Mouse (Mus musculus) lung, embryonic 14.5 days (tissue): Measurements from ENCODE around the gene Slc30a4. TPM values are rescaled to one million over a fixed set of nuclear protein-coding genes. Genes with fewer than 3 reads are reported as not detected.

Experiments
- ATAC-seq: fragments of 200-750 bp; cut with Nextera tagmentation; 2 replicates; pipeline ENCODE4 v1.8.0; 2017; ENCODE audit warnings: mild to moderate bottlenecking, moderate TSS enrichment, moderate library complexity; ENCODE audit not compliant: insufficient read depth
- DNase-seq: peaks from one replicate; pipeline ENCODE4 v3.0.0-alpha.2; 2015
- H3K27ac ChIP-seq: fragments of 300-500 bp; sonication (generic); 2 replicates; pipeline ENCODE4 v1.5.1; 2014; ENCODE audit warnings: low read depth, mild to moderate bottlenecking, moderate library complexity
- H3K27me3 ChIP-seq: fragments of 300-500 bp; sonication (generic); 2 replicates; pipeline ENCODE4 v1.6.1; 2014; ENCODE audit warnings: low read length, control low read depth; ENCODE audit not compliant: insufficient read depth
- H3K36me3 ChIP-seq: fragments of 300-500 bp; sonication (generic); 2 replicates; pipeline ENCODE4 v1.6.1; 2014; ENCODE audit warnings: control low read depth; ENCODE audit not compliant: insufficient read depth
- H3K4me1 ChIP-seq: fragments of 300-500 bp; sonication (generic); 2 replicates; pipeline ENCODE4 v1.6.1; 2014; ENCODE audit warnings: antibody characterized with exemption, control low read depth; ENCODE audit not compliant: insufficient read depth
- H3K4me2 ChIP-seq: fragments of 300-500 bp; sonication (generic); 2 replicates; pipeline ENCODE4 v1.6.1; 2014; ENCODE audit warnings: mild to moderate bottlenecking
- H3K4me3 ChIP-seq: fragments of 300-500 bp; sonication (generic); 2 replicates; pipeline ENCODE4 v1.5.1; 2014; ENCODE audit warnings: low read depth, low read length
- H3K9ac ChIP-seq: fragments of 300-500 bp; sonication (generic); 2 replicates; pipeline ENCODE4 v1.6.1; 2014
- H3K9me3 ChIP-seq: fragments of 300-500 bp; sonication (generic); 2 replicates; pipeline ENCODE4 v1.6.1; 2016; ENCODE audit warnings: low read depth, low read length, control low read depth
- CTCF ChIP-seq: IDR thresholded peaks from 2 replicates; pipeline ENCODE4 v1.5.1; 2016; ENCODE audit warnings: antibody characterized with exemption, low read depth
- WGBS: fragments of 180-500 bp; shearing (Covaris S2); extraction: QIAGEN DNeasy Blood & Tissue Kit; methylation state at CpG from one replicate; pipeline ENCODE4 v1.1.7; 2014; 5-methylcytosine and 5-hydroxymethylcytosine counted together
- polyA plus RNA-seq: library from polyadenylated mRNA; unstranded; fragments of >200 nt; fragmentation: Nextera tagmentation; extraction: Ambion mirVana; gene quantifications from 2 replicates; pipeline ENCODE4 v1.2.1, GENCODE M21; 2014

Gene Slc30a4
- polyA plus RNA-seq, 1 experiment from 2014 or later = 11.1 TPM

DNA sequence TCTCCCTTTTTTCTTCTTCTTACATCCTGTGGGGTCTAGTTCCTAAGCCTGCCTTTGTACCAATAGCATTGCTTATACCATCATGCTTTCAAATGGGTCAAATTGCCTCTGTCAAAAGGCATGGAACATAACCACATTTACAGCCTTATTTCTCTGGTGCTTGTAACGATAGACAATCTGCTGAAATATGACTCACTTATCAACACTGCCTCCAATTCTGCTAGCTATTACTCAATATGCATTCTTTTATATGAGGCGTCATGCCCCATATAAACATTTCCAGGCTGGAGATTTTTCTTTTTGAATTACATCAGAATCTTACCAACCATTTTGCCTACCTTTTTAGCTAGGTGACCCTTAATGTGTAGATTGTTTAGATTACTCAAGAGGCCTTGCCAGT lies 2.1 kb upstream of the Slc30a4 start:
- DNase-seq = no peak
- H3K4me1 ChIP-seq = 0 out of 2 replicates have a peak, but pooled peaks cover 4% of the 10 kb centered on the region
- H3K4me3 ChIP-seq = no peak overlapping the region
- WGBS = 66% methylated on average over 2 of the region's 2 CpGs
- no peak overlapping the region for H3K27ac ChIP-seq
- no peaks in the 10 kb centered on the region for H3K27me3 ChIP-seq
- H3K9me3 ChIP-seq = no peaks in the 10 kb centered on the region
- no peak overlapping the region for H3K4me2 ChIP-seq
- no peak for ATAC-seq
- TF ChIP-seq CTCF = no peak
- no peaks in the 10 kb centered on the region for H3K36me3 ChIP-seq
- H3K9ac ChIP-seq = no peak overlapping the region

DNA sequence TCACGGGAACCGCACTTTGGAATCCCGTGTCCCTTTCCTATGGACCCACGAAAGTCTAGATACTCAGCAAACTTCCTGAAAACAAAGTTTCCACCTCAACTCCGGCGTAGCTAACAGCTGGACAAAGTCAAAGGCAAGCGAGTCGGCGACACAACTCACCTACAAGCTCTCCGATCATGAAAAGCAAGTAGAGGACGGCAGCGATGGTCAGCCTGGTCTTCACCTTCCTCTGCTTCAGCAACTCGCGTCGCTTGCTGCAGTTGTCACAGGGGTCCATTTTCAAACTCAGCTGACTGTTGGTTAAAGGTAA lies 637 bp downstream of the Slc30a4 start:
- ATAC-seq = no peak
- 1% methylated on average over 15 of the region's 15 CpGs for WGBS
- Histone ChIP-seq H3K27ac (no peak overlapping the region), H3K4me1 (0 out of 2 replicates have a peak, but pooled peaks cover 4% of the 10 kb centered on the region), H3K4me3 (peak overlapping the region; percentile 73), H3K36me3 (no peaks in the 10 kb centered on the region), H3K9me3 (no peaks in the 10 kb centered on the region), H3K9ac (peak overlapping the region; percentile 71), H3K4me2 (peak overlapping the region; percentile 82), H3K27me3 (no peaks in the 10 kb centered on the region)
- TF ChIP-seq CTCF = no peak
- DNase-seq = no peak

- 0 out of 2 replicates have a peak, but pooled peaks cover 4% of the 10 kb centered on the region for H3K4me1 ChIP-seq
- ATAC-seq (no peak), DNase-seq (no peak)
- peak overlapping the region; percentile 73 for H3K4me3 ChIP-seq
- peak overlapping the region; percentile 71; the same call in 1 of the 2 replicates for H3K9ac ChIP-seq
- peak overlapping the region; percentile 82 for H3K4me2 ChIP-seq
- H3K36me3 ChIP-seq = no peaks in the 10 kb centered on the region
- no peaks in the 10 kb centered on the region for H3K9me3 ChIP-seq
- TF ChIP-seq CTCF = no peak
- no peaks in the 10 kb centered on the region for H3K27me3 ChIP-seq
- no peak overlapping the region for H3K27ac ChIP-seq
- 47% methylated on average over 8 of the region's 8 CpGs for WGBS
These were observed 1.5 kb downstream of the Slc30a4 start for GRCm38 (mm10) chr2:122701012-122701411.

DNA sequence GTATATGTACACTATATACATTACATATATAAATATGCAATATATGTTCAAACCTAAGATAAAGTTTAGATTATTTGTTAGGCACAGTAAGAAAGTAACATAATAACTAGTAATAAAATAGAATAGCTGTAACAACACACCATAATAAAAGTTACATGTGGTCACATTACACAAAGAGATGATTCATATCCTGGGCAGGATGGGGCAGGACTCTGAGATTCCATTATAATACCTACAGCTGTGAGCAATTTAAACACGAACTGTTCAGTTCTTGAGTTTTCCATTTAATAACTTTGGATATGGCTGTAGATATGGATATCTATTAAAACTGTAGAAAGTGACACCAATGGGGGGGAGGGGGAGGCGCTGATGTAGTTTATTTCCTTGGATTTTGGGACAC lies 4.9 kb downstream of the Slc30a4 start:
- Histone ChIP-seq H3K27ac (no peak overlapping the region), H3K4me1 (0 out of 2 replicates have a peak, but pooled peaks cover 4% of the 10 kb centered on the region), H3K36me3 (no peaks in the 10 kb centered on the region), H3K9me3 (no peaks in the 10 kb centered on the region), H3K4me2 (no peak overlapping the region), H3K4me3 (no peak overlapping the region), H3K27me3 (no peaks in the 10 kb centered on the region), H3K9ac (no peak overlapping the region)
- ATAC-seq = no peak
- WGBS = 81% methylated on average over 2 of the region's 2 CpGs
- no peak for DNase-seq
- no peak for TF ChIP-seq CTCF

GRCm38 (mm10) chr2:122686665-122687064 lies 15.8 kb downstream of the Slc30a4 start:
- Histone ChIP-seq H3K9me3 (peaks cover 6% of the 10 kb centered on the region), H3K4me3 (no peak overlapping the region), H3K36me3 (peaks cover 3% of the 10 kb centered on the region; the same call in 1 of the 2 replicates), H3K9ac (no peak overlapping the region), H3K27me3 (no peaks in the 10 kb centered on the region), H3K27ac (no peak overlapping the region), H3K4me2 (no peak overlapping the region), H3K4me1 (no peaks in the 10 kb centered on the region)
- no peak for DNase-seq
- 63% methylated on average over 6 of the region's 6 CpGs for WGBS
- no peak for TF ChIP-seq CTCF
- ATAC-seq = no peak

GRCm38 (mm10) chr2:122683641-122684040 lies 18.8 kb downstream of the Slc30a4 start:
- TF ChIP-seq CTCF = no peak
- 91% methylated on average over 1 of the region's 1 CpGs for WGBS
- Histone ChIP-seq H3K4me1 (no peaks in the 10 kb centered on the region), H3K9ac (no peak overlapping the region), H3K36me3 (peaks cover 3% of the 10 kb centered on the region; the same call in 1 of the 2 replicates), H3K4me3 (no peak overlapping the region), H3K4me2 (no peak overlapping the region), H3K27me3 (no peaks in the 10 kb centered on the region), H3K27ac (no peak overlapping the region), H3K9me3 (peaks cover 13% of the 10 kb centered on the region)
- ATAC-seq = no peak
- DNase-seq = no peak

GRCm38 (mm10) chr2:122682520-122682919 lies 19.9 kb downstream of the Slc30a4 start:
- Histone ChIP-seq H3K27me3 (no peaks in the 10 kb centered on the region), H3K27ac (no peak overlapping the region), H3K4me3 (no peak overlapping the region), H3K36me3 (peaks cover 3% of the 10 kb centered on the region; the same call in 1 of the 2 replicates), H3K9me3 (peaks cover 13% of the 10 kb centered on the region), H3K4me2 (no peak overlapping the region), H3K9ac (no peak overlapping the region), H3K4me1 (no peaks in the 10 kb centered on the region)
- no peak for DNase-seq
- 73% methylated on average over 2 of the region's 2 CpGs for WGBS
- TF ChIP-seq CTCF = no peak
- ATAC-seq = no peak
